Mouse (Mus musculus) fibroblast of lung, adult 2 months (primary cell): ENCODE results near the gene Zfp114.

Experiments
- DNase-seq: peaks from one replicate; pipeline ENCODE4 v3.0.0-alpha.2; 2011; ENCODE audit warnings: low read depth

The Zfp114 gene

DNA sequence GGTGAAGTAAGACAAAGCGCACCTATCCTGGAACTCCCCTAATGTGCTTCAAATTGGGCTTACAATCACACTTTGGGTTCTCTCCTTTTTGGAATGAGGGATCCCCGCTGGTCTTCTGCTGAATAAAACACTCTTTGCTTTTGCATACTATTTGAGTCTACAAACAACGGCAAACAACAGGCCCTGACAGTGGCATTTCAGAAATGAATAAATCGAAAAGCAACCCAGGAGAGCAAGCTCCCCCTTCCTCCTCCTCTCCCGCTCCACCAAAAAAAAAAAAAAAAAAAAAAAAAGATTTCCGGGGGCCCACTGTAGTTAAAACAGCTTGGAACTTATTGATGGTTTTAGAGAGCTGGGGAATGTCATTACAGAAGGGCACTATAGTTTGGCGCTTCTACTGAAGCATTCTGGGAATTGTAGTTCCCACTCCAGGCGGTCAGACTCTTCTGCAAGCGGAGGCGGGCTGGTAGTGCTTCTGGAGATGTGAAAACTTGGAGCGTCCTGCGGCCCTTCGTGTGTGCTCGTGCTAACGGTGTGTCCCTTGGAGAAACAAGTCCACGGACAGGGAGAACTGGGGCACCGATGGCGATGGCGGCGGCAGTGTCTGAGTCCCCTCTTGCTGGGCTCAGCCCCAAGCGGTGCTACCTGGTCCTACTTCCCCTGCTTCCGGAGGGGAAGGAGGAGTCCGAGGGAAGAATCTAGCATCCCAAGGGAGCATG is at the start of gene Zfp114:
Gene Zfp114, plus strand, starts transcription at position 443 of the 719 bp plus-strand sequence.
- peak; percentile 45 for DNase-seq

DNA sequence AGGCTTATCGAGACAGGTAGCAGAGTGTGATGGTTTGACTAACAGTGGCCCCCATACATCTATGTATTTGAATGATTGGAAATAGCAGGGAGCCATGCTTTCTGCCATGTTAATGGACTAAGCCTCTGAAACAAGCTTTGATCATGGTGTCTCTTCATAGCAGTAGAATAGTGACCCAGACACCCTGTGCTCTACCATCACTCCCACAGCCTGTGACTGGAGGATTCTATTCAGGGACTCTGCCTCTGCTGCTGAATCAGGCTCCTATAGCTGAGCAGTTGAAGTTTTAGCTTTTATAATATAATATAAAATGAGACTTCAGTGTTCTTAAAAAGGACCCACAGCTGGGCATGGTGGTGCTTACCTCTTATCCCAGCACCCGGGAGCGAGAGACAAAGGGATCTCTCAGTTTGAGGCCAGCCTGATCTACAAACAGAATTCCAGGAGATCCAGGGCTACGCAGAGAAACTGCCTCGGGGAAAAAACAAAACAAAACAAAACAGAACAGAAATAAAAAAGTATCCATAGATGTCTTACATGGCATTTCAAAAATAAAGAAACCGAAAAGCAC is 41.4 kb upstream of the Zfp114 start:
- no peak for DNase-seq

DNA sequence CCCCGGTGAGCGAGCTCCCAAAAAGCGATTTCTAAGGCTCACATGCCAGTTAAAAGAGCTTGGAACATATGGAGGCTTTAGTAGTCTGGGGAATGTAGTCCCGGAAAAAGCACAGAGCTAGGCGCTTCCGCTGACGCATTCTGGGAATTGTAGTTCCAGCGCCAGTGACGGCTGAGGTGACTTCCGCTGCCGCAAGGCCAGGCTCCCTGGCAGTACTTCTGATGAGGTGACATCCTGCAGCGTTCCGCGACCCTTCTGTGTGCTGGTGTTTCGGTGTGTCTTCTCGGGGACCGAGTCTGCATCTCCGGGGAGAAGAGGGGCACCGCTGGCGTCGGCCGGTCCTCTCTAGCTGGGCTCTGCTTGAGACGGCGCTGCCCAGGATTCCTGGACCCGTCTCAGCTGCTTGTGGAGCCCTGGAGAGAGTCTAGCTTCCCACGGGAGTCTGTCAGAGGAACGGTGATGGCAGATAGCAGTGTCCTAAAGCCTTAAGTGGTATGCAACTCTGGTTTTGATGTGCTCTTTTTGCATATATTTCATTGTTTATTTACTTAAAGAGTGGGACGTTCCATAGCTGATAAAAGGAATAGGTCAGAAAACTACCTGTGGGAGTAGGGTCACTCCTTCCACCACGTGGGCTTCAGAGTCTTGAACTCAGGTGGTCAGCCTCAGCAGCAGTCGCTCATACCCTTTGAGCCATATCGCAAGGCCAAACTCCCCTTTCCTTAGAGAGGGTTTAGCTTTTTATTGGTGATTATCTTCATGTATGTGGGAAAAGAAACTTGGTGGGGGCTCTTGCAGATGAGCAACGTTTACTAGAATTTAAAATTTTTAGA is 40.6 kb upstream of the Zfp114 start, which contains the start of gene Zfp235:
Gene Zfp235, plus strand, starts transcription at position 174 of the 833 bp plus-strand sequence.
- DNase-seq, result peak; percentile 78

DNA sequence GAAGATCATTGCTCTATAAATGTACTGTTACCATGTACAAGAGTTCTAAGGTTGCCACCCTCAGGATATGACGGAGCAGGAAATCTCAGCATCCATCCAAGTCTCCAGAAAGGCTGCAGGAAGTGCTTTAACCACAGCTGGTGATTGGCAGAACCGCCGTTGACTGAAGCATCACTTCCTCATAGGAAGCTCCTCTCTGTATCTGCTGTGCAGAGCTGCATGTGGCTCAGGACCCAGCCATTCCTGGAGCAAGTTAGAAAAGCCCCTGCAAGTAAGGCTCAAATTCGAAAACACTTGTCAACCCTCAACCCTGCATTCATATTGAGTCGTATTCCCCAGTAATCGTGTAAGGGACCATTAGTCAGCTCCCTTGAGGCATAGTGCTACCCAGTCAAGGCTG is 32.3 kb upstream of the Zfp114 start:
- no peak for DNase-seq

DNA sequence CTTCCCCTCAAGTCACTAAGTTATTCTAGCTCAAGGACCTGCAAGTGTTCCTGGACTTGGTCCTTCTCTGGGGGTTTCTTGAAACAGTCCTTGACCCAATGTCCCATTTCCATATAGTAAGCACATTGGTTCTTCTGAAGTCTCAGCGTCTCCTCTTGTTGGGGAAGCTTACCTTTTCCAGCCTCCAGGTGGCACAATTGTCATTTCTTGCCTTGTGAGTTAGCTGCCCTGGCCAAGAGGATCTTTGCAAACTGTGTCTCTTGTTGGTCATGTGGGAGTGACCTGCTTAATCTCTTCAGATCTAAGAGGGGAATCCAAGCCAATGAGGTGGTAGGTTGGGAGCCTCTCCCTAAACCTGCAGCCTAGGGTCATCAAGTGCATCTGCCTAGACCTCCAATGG is 21.6 kb upstream of the Zfp114 start:
- DNase-seq, result no peak

DNA sequence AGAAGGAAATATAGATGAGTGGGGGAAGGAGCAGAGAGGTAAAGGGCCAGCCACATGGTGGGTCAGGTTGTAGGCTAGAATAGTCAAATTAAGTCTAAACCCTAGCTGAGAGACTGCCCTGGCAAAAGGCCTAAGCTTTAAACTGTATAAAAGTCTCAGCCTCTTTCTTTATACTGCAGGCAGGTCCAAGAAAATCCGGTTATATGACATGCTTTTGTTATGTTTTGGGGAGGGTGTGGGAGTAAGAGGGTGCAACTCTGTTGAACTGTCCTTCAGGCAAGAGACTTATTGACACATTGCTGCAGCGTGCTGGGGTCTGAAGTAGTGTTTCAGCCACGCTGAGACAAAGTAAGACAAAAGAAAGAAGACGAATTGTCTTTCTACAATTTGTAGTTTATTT is 2.7 kb upstream of the Zfp114 start:
- no peak for DNase-seq

DNA sequence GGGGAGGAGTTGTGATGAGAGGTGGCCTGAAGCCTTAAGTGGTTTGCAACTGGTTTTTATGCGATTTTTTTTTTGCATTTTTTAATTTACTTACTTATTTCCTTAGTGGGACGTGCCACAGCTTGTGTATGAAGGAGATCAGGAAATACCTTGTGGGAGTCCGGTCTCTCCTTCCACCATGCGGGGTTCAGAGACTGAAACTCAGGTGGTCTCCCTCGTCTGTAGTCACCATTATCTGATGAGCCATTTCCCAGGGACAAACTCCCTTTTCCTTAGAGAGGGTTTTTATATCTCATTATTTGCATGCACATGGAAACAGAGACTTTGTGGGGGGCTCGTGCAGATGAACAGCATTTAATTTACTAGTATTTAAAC is 464 bp downstream of the Zfp114 start:
- no peak for DNase-seq

DNA sequence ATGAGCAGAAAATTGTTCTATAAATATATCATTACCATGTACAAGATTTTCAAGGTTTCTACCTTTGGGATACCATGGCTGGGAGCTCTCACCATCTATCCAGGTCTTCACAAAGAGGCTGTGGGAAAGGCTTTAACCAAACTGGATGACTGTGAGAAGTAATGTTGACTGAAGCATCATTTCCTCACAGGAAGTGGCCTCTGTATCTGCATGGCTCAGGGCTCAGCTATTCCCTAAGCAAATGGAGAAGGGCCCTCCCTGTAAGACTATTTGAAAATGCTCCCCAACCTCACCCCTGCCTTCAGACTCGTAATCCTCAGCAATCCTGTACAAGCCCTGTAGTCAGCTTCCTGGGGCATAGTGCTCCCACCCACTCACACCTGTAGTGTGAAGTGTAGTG is 12.8 kb downstream of the Zfp114 start:
- DNase-seq, result no peak

DNA sequence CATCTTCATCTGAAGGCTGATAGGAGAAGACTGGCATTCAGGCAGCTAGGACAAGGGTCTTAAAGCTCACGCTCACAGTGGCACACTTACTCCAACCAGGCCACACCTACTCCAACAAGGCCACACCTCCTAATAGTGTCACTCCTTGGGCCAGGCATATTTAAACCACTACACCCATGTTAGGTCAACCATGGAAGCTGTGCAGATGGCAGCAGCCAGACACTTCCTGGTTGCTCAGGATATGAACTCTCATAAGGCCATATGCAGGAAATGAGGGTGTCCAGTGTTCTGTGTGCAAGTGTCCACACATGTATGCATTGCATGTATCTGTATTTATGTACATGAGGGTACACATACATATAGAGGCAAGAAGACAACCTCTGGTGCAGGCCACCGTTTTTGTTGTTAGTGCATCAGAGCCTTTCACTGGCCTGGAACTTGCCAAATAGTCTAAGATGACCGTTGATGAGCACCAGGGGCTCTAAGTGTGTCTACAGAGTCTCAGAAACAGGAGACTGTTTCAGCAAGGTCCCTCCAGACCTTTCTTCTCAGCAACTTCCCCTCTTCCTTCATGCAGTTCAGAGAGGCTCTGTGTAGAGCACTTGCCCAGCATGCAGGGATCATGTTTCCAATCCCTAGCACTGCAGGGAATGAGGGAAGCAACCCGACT is 14.2 kb downstream of the Zfp114 start:
- no peak for DNase-seq

DNA sequence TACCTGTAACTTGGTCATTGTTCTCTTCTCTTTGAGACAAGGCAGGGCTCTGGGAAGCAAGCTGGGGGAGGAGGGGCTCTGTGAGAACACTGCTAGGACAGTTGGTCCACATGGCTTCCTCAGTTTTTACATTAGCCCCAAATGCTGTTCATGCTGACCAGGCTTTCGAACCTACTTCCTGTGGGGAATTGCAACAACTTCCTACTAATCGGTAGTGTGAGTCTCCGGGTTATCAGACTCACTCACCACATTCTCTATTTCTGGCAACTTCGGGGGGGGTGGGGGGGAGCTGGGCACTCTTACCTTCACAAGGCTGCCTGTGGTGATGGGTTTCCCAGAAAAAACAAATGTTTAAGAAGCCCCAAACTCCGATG is 14.7 kb downstream of the Zfp114 start:
- no peak for DNase-seq

DNA sequence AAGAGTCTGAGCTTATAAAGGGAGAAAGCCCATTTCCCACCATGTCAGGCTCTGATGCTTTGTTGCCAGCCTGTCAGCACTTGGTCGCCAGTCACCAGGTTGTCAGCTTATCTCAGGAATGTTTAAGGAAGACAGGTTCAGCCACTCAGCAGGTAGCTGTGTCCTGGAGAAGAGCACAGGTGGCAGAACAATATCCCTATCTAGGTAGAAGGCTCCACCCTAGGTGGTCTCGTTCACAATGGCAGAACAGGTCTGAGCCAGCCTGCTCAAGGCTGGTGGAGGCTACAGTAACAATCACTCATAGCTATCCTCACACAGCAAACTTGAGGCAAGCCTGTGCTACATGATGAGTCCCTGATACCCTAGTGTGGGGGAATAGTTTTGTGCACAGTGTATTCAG is 16.5 kb downstream of the Zfp114 start:
- DNase-seq, result no peak

DNA sequence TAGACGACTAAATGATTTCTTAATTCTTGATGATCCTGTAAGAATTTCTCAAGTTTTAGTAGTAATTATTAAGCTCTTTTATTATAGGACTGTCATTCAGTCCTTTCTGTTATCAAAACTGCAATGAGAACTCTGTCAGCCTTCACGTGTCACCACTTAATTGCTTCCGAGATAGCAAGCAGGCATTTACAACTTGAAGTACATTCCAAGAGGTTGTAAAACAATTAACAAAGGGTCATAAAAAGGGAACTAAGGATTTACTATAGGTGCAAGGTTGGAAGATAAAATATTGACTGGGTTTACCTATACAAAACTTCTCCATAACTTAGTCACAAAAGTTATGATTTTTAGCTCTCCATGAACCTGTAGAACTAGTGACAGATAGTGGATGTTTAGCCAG is 18.3 kb downstream of the Zfp114 start:
- no peak for DNase-seq

DNA sequence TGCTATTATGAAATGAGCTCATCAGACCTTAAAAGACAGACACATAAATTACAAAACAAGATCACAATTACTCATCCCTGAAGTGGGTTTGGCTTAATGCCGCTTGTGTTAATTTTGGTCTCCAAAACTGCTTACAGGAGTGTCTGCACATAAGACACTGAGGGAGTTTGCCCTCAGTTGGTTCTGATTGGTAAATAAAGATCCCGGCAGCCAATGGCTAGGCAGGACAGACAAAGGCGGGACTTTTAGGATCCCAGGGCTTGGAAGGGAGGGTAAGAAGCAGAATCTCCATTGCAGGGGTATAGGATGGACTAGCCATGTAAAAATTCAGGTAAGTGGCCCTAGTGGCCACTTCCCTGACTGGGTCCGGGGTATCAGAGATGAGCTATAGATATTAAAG is 22.1 kb downstream of the Zfp114 start:
- no peak for DNase-seq

DNA sequence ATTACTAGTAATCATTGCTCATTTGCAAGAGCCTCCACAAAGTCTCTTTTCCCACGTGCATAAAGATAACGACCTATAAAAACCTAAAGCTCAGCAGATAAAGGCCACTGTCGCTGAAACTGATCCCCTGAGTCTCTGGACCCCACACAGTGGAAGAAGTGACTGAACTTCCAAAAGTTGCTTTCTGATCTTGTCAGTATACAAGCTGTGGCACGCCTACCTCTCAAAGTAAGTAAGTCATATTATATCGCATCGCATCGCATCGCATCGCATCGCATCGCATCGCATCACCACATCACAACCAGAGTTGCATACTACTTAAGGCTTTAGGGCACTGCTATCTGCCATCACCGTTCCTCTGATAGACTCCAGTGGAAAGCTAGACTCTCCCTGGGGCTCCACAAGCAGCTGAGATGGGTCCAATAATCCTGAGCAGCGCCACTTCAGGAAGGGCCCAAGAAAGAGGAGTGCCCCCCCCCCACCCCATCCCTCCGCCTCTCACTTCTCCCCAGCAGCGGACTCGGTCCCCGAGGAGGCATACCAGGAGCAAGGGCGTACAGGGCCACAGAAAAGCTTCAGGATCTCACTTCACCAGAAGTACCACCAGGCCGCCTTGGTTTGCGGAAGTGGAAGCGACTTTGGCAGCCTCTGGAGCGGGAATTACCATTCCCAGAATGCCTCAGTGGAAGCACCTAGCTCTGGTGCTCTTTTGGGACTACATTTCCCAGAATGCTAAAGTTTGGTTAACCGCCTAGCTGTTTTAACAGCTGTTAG is 32.8 kb downstream of the Zfp114 start:
- DNase-seq, result peak; percentile 63

DNA sequence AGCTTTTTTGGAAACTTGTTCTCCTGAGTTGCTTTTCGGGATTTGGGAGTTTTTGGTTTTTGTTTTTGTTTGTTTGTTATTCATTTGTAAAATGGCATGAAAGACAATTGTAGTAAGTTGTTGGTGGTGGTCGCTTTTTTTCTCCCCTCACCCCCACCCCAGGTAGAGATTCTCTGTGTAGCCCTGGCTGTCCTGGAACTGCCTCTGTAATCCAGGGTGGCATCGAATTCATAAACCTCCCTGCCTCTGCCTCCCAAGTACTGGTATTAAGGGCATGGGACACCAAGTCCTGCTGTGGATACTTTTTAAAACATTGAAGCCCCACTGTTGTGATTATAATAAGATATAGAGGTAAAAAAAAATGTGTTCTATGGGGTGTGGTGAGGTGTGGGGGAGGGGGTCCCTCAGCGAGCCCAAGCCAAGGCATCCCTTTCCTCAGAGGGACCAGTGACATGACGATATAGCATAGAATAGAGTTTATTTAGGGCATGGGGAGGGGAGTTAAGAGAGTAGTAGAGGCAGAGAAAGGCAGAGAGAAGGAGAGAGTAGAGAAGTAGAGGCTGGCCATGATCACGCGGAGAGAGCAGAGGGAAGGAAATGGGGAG is 33.5 kb downstream of the Zfp114 start:
- no peak for DNase-seq

DNA sequence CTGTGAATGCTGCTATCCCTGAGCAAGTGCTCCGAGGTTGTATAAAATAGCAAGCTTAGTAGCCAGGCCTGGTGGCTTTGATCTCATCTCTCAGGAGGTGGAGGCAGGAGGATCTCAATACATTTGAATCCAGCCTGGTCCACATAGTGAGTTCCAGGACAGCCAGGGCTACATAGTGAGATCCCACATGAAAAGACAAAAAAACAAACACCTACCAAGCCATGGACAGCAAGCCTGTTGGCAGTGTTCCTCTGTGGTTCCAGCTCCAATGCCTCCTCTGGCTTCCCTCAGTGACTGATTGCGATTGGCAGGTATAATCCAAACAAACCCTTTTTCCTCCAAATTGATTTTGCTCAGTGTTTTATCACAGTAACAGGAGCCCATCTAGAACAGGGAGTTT is 35.4 kb downstream of the Zfp114 start:
- DNase-seq, result no peak

DNA sequence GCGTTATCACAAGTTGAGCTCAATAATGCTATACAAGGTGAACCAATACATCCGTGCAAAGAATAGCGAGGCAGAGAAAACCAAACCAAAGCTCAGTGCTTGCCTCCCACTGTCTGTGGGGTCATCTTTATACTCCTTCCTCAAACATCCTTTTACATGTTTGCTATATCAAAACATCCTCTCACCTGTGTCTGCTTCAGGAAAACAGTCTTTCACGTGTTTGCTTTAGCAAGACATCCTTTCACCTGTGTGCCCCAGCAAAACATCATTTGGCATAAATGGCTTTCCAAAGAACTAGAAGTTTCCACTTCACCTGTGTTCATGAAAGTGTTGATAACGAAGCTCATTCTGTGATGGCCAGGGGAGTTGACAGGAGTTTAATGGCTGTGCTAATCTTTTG is 36.5 kb downstream of the Zfp114 start, which contains the start of gene Zfp111:
Gene Zfp111, minus strand, starts transcription at position 101 of the 400 bp plus-strand sequence.
- DNase-seq, result no peak
